Mouse (Mus musculus) cerebellum, adult 11-12 months (tissue): ENCODE measurements around the gene Trpm3.
"Not testable (repeated sequence)": the region's sequence is repeated elsewhere in the genome, so short reads cannot be mapped to it uniquely, and the experiment has no call there.

ENCODE experiments used
- DNase-seq: peaks from one replicate; pipeline ENCODE4 v3.0.0; 2022

Gene Trpm3

GRCm38 (mm10) chr19:23005851-23006250, 867.0 kb downstream of the Trpm3 start:
- no peak for DNase-seq

DNA sequence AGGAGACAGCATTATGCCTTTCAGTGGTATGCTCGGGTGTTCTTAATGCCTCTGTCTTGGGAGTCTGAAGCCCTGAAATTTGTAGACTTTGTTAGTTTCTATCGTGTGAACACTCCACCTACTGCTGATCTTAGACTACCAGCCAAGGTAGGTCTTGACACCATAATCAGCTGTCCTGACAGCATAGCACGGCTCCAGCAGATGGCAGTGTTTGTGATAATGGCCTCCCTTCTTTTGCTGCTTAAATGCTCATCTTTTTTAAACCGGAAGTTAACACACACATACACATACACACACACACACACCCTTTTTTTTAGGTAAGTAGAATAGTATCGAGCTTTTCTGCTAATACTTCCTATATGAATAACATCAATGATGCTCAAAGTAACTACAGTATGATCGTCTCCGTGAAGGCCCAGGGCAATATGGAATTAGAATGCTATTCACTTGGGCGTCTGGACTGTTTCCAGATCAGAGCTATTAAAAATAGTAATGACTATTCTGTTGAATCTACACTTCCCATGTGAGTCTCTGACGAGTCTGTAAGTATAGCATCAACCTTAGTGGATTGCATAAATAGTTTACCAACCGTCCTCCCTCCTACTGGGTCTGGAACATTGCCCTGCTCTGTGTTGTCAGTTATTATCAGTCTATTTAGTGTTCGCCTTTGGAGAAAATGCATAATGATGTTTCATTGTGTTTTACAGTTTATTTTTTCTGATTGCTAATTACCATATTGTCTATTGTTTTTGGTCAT, 867.8 kb downstream of the Trpm3 start:
- DNase-seq, result peak; percentile 63

DNA sequence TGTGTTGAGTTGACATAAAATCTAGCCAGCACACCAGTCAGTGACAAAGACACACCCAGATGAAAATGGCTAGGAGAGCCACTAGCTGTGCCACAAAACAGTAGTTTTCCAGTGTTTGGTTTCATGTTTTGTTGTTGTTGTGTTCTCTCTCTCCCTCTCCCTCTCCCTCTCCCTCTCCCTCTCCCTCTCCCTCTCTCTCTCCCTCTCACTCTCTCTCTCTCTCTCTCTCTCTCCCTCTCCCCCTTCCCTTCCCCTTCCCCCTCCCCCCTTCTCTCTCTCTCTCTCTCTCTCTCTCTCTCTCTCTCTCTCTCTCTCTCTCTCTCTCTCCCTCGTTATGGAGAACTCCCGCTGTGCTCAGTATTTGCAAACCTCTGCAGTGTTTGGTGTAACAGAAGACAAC, 874.8 kb downstream of the Trpm3 start:
- DNase-seq, result no peak

- peak; percentile 65 for DNase-seq
Measured at GRCm38 (mm10) chr19:23015516-23015915, 876.7 kb downstream of the Trpm3 start.

DNA sequence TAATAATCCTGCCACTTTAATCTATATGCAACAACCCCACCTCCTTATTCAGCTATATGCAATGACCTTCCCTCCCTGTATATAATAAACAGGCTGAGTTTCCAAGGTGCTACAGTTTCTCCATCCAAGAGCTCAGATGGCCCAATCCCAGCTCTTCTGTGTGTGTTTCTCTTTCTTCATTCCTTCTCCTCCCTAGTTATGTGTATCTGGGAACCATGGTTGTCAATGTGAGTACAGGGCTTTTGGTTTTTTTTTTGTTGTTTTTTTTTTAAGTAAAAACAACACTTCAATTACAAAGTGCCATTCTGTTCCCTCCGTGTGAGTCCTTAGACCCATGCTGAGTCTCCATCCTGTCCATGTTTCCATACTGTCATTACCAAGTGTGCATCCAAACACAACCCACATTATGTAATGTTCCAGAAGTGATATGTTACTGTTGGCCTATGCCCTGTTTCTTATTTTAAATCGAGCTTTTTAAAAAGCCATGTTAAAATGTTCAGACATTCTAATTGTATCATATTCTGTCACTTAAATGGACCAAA, 879.4 kb downstream of the Trpm3 start:
- peak; percentile 80 for DNase-seq

GRCm38 (mm10) chr19:23022902-23023301, 884.1 kb downstream of the Trpm3 start:
- no peak for DNase-seq

DNA sequence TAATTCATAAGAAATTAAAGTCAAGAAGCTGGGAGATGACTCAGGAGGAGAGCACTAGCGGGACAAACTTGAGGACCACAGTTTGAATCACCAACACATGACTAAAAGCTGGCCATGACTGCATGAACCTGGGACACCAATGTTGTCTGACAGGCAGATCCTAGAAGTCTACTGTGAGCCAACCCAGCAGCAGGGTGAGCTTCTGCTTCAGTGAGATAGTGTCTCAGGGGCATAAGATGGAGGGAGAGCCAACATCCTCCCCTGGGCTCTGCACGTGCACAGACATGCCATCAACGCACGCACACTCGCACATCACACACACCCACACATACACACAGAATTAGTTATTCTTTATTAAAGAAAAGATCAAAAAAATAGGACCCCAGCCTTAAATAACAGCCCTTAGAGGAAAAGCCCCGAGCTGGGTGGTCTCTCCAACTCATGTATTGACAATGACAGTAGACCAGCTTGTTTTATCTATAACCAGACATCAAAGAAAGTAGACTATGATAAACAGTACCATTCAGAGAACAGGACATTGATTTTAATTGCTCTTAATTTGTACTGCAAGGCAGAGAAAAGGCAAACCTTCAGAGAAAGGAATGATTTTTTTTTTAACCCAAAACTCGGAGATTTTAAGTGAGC, 884.6 kb downstream of the Trpm3 start:
- DNase-seq, result peak; percentile 34

GRCm38 (mm10) chr19:23024821-23025220, 886.0 kb downstream of the Trpm3 start:
- DNase-seq, result no peak

DNA sequence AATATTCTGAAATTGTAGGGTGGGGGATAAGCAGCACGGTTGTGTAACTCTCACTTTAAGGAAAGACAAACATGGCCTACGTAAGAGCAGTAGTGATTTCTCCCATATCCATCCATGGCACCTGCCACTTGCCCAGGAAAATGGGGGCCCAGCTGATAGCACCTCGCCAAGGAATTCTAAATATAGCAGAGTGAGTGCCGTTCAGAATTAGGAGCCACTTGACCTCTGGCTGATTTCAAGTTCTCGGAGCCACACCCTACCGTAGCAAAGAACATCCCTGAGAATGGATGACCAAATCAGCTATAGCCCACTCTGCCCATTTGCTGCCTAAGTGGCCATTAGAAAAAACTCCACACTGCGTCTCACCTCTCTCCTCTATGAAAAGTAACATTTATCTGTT, 887.6 kb downstream of the Trpm3 start:
- DNase-seq, result no peak

- DNase-seq, result no peak
Measured at GRCm38 (mm10) chr19:23028283-23028682, 889.4 kb downstream of the Trpm3 start.

GRCm38 (mm10) chr19:23033343-23033742, 894.5 kb downstream of the Trpm3 start:
- not testable (repeated sequence) for DNase-seq

GRCm38 (mm10) chr19:23034117-23034516, 895.3 kb downstream of the Trpm3 start:
- DNase-seq, result no peak

- no peak for DNase-seq
Measured at GRCm38 (mm10) chr19:23034933-23035332, 896.1 kb downstream of the Trpm3 start.

- no peak for DNase-seq
Measured at GRCm38 (mm10) chr19:23035786-23036185, 896.9 kb downstream of the Trpm3 start.

DNA sequence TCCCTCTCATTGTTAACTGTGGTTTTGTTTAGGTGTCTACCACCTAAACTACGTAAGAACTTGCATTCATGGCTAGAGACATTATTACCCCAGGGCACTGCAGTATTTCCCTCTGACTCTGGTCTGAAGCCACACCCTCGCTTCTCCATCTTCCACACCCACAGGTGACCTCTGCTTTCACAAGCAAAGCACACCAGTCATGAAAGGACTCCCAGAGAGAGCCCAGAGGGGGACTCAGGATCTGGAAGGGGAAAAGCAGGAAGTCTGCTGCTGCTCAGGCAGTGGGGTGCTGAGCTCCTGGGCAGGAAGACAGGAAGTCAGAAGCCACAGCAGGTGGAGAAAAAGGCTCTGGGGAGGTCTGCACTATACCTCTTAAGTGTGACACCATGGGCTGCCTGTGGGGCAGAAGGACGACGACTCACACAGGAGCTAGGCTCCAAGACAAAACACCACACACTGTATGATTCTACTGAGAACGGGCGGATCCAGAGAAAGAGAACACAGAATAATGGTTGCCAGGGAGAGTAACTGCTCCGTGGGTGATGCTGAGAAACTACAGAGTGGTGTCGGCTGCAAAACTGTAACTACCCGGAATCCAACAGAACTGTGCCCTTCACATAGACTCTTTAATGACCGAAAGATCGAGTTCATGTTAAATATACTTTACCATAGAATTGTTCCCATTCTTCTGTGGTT, 898.1 kb downstream of the Trpm3 start:
- no peak for DNase-seq

DNA sequence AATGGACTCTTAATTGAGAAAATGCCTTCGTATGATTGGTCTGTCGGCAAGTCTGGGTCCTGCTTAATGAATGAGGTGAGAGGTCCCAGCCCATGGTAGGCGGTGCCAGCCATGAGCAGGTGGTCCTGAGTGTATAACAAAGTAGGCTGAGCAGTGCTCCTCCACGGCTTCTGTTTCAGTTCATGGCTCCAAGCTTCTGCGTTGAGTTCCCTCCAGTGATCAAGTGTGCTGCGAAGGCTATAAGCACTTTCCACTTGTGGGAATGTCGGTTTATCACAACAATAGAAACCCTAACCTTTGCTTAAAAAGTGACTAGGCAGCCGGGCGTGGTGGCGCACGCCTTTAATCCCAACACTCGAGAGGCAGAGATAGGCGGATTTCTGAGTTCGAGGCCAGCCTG, 898.7 kb downstream of the Trpm3 start:
- DNase-seq, result no peak

- DNase-seq, result no peak
Measured at GRCm38 (mm10) chr19:23038321-23038720, 899.5 kb downstream of the Trpm3 start.

- DNase-seq, result no peak
Measured at GRCm38 (mm10) chr19:23041483-23042167, 902.8 kb downstream of the Trpm3 start.

GRCm38 (mm10) chr19:23042168-23042733, 903.4 kb downstream of the Trpm3 start:
- DNase-seq, result no peak

DNA sequence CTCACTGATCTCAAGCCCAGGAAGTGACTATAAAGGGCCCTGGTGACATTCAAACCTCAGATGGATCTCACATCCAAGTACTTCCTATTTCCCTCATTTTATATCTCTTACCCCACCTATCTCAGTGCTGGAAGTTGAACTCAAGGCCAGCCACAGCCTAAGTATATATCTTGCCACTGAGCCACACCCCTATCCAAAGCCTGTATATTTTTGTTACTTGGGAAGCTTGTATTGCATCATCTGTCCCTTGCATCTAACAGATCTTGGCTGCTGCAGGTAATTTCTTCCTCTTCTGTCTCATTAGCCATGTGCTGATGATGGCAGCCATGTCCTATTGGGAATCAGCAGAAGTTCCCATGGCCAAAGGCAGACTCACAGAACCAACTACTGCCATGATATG, 904.9 kb downstream of the Trpm3 start:
- no peak for DNase-seq
